Mouse (Mus musculus): ENCODE measurements around the gene Ttyh3. TPM values are rescaled to one million over a fixed set of nuclear protein-coding genes. Genes with fewer than 3 reads are reported as not detected.

The Ttyh3 gene
- polyA plus RNA-seq, 1 experiment from 2014 or later = 68.8 TPM

GRCm38 (mm10) chr5:140649881-140650414, 1.1 kb upstream of the Ttyh3 start:
- 64% methylated on average over 7 of the region's 7 CpGs for WGBS
- Histone ChIP-seq H3K4me3 (peak overlapping the region; percentile 96), H3K27me3 (peaks cover 14% of the 10 kb centered on the region; the same call in 1 of the 2 replicates), H3K9me3 (no peaks in the 10 kb centered on the region), H3K4me2 (replicated peaks) (peak overlapping the region; percentile 55), H3K4me1 (peaks cover 41% of the 10 kb centered on the region), H3K36me3 (peaks cover 16% of the 10 kb centered on the region), H3K9ac (replicated peaks) (peak overlapping the region; percentile 52), H3K27ac (replicated peaks) (peak overlapping the region; percentile 75)
- ATAC-seq (ENCODE audit: low FRiP score, low read depth) = no peak

- H3K36me3 ChIP-seq = peaks cover 23% of the 10 kb centered on the region
- 3% methylated on average over 26 of the region's 26 CpGs for WGBS
- H3K27me3 ChIP-seq = peaks cover 14% of the 10 kb centered on the region; the same call in 1 of the 2 replicates
- ATAC-seq (ENCODE audit: low FRiP score, low read depth) = peak; percentile 96
- H3K4me2 ChIP-seq (replicated peaks) = peak overlapping the region; percentile 55
- H3K9ac ChIP-seq (replicated peaks) = peak overlapping the region; percentile 52
- peak overlapping the region; percentile 75 for H3K27ac ChIP-seq (replicated peaks)
- peak overlapping the region; percentile 96 for H3K4me3 ChIP-seq
- H3K9me3 ChIP-seq = no peaks in the 10 kb centered on the region
- peaks cover 44% of the 10 kb centered on the region for H3K4me1 ChIP-seq
Observed at GRCm38 (mm10) chr5:140649101-140649667, 353 bp upstream of the Ttyh3 start.

GRCm38 (mm10) chr5:140647821-140648518, 861 bp downstream of the Ttyh3 start:
- H3K27me3 ChIP-seq = peaks cover 14% of the 10 kb centered on the region; the same call in 1 of the 2 replicates
- peak overlapping the region; percentile 92 for H3K27ac ChIP-seq (replicated peaks)
- 0 out of 2 replicates have a peak, but pooled peaks have one; percentile 10 for ATAC-seq (ENCODE audit: low FRiP score, low read depth)
- H3K4me1 ChIP-seq = peaks cover 53% of the 10 kb centered on the region
- peak overlapping the region; percentile 98 for H3K4me2 ChIP-seq (replicated peaks)
- 3% methylated on average over 13 of the region's 13 CpGs for WGBS
- H3K9me3 ChIP-seq = no peaks in the 10 kb centered on the region
- peaks cover 33% of the 10 kb centered on the region for H3K36me3 ChIP-seq
- H3K9ac ChIP-seq (replicated peaks) = peak overlapping the region; percentile 99
- H3K4me3 ChIP-seq = peak overlapping the region; percentile 96

- Histone ChIP-seq H3K4me1 (peaks cover 61% of the 10 kb centered on the region), H3K27ac (replicated peaks) (peak overlapping the region; percentile 92; the same call in 1 of the 2 replicates)
- 38% methylated on average over 13 of the region's 13 CpGs for WGBS
Observed at GRCm38 (mm10) chr5:140647031-140647760, 1.6 kb downstream of the Ttyh3 start.

GRCm38 (mm10) chr5:140646171-140646570, 2.7 kb downstream of the Ttyh3 start:
- Histone ChIP-seq H3K36me3 (peaks cover 33% of the 10 kb centered on the region), H3K4me3 (peak overlapping the region; percentile 96), H3K9me3 (no peaks in the 10 kb centered on the region), H3K4me2 (replicated peaks) (peak overlapping the region; percentile 98), H3K9ac (replicated peaks) (peak overlapping the region; percentile 99), H3K27ac (replicated peaks) (no peak overlapping the region), H3K27me3 (peaks cover 12% of the 10 kb centered on the region; the same call in 1 of the 2 replicates), H3K4me1 (peaks cover 71% of the 10 kb centered on the region)
- ATAC-seq (ENCODE audit: low FRiP score, low read depth) = no peak
- 88% methylated on average over 6 of the region's 6 CpGs for WGBS

More at GRCm38 (mm10) chr5:140647031-140647760, 1.6 kb downstream of the Ttyh3 start:
- Histone ChIP-seq H3K27me3 (peaks cover 14% of the 10 kb centered on the region; the same call in 1 of the 2 replicates), H3K36me3 (peaks cover 33% of the 10 kb centered on the region), H3K4me2 (replicated peaks) (peak overlapping the region; percentile 98), H3K9ac (replicated peaks) (peak overlapping the region; percentile 99), H3K4me3 (peak overlapping the region; percentile 96), H3K9me3 (no peaks in the 10 kb centered on the region)
- ATAC-seq (ENCODE audit: low FRiP score, low read depth) = no peak

- 0 out of 2 replicates have a peak overlapping the region, but pooled peaks have one; percentile 96 for H3K4me3 ChIP-seq
- H3K4me2 ChIP-seq (replicated peaks) = peak overlapping the region; percentile 98
- H3K4me1 ChIP-seq = peaks cover 75% of the 10 kb centered on the region
- 94% methylated on average over 4 of the region's 4 CpGs for WGBS
- H3K9me3 ChIP-seq = no peaks in the 10 kb centered on the region
- ATAC-seq (ENCODE audit: low FRiP score, low read depth) = no peak
- peaks cover 7% of the 10 kb centered on the region; the same call in 1 of the 2 replicates for H3K27me3 ChIP-seq
- H3K27ac ChIP-seq (replicated peaks) = peak overlapping the region; percentile 52
- H3K36me3 ChIP-seq = peaks cover 33% of the 10 kb centered on the region
- H3K9ac ChIP-seq (replicated peaks) = no peak overlapping the region; the same call in 1 of the 2 replicates
Observed at GRCm38 (mm10) chr5:140645454-140645853, 3.4 kb downstream of the Ttyh3 start.

- H3K27me3 ChIP-seq = no peaks in the 10 kb centered on the region
- H3K9ac ChIP-seq (replicated peaks) = 0 out of 2 replicates have a peak overlapping the region, but pooled peaks have one; percentile 6
- H3K27ac ChIP-seq (replicated peaks) = peak overlapping the region; percentile 52
- ATAC-seq (ENCODE audit: low FRiP score, low read depth) = no peak
- peaks cover 40% of the 10 kb centered on the region for H3K36me3 ChIP-seq
- no peak overlapping the region for H3K4me3 ChIP-seq
- no peaks in the 10 kb centered on the region for H3K9me3 ChIP-seq
- WGBS = 86% methylated on average over 15 of the region's 15 CpGs
- peak overlapping the region; percentile 98 for H3K4me2 ChIP-seq (replicated peaks)
- H3K4me1 ChIP-seq = peaks cover 71% of the 10 kb centered on the region
Observed at GRCm38 (mm10) chr5:140644702-140645201, 4.1 kb downstream of the Ttyh3 start.

GRCm38 (mm10) chr5:140644263-140644662, 4.6 kb downstream of the Ttyh3 start:
- Histone ChIP-seq H3K4me3 (no peak overlapping the region), H3K9ac (replicated peaks) (no peak overlapping the region), H3K36me3 (peaks cover 45% of the 10 kb centered on the region), H3K27ac (replicated peaks) (peak overlapping the region; percentile 52; the same call in 1 of the 2 replicates), H3K9me3 (no peaks in the 10 kb centered on the region), H3K4me2 (replicated peaks) (no peak overlapping the region), H3K4me1 (peaks cover 67% of the 10 kb centered on the region), H3K27me3 (no peaks in the 10 kb centered on the region)
- ATAC-seq (ENCODE audit: low FRiP score, low read depth) = no peak
- 90% methylated on average over 6 of the region's 6 CpGs for WGBS

GRCm38 (mm10) chr5:140642076-140642475, 6.8 kb downstream of the Ttyh3 start:
- H3K9me3 ChIP-seq = no peaks in the 10 kb centered on the region
- 71% methylated on average over 3 of the region's 3 CpGs for WGBS
- no peak for ATAC-seq (ENCODE audit: low FRiP score, low read depth)
- no peak overlapping the region for H3K4me2 ChIP-seq (replicated peaks)
- H3K4me3 ChIP-seq = no peak overlapping the region
- H3K36me3 ChIP-seq = peaks cover 65% of the 10 kb centered on the region
- H3K4me1 ChIP-seq = peaks cover 68% of the 10 kb centered on the region
- H3K27me3 ChIP-seq = no peaks in the 10 kb centered on the region
- no peak overlapping the region for H3K9ac ChIP-seq (replicated peaks)
- H3K27ac ChIP-seq (replicated peaks) = no peak overlapping the region; the same call in 1 of the 2 replicates

GRCm38 (mm10) chr5:140641254-140641928, 7.4 kb downstream of the Ttyh3 start:
- 81% methylated on average over 10 of the region's 10 CpGs for whole genome bisulfite sequencing
- no peak for ATAC-seq (ENCODE audit: low FRiP score, low read depth)
- Histone ChIP-seq H3K4me1 (peaks cover 64% of the 10 kb centered on the region), H3K4me2 (replicated peaks) (no peak overlapping the region), H3K27ac (replicated peaks) (no peak overlapping the region; the same call in 1 of the 2 replicates), H3K9me3 (no peaks in the 10 kb centered on the region), H3K4me3 (no peak overlapping the region), H3K36me3 (peaks cover 70% of the 10 kb centered on the region), H3K9ac (replicated peaks) (no peak overlapping the region), H3K27me3 (no peaks in the 10 kb centered on the region)

GRCm38 (mm10) chr5:140640812-140641211, 8.0 kb downstream of the Ttyh3 start:
- Histone ChIP-seq H3K4me2 (replicated peaks) (no peak overlapping the region), H3K4me1 (peaks cover 58% of the 10 kb centered on the region), H3K9ac (replicated peaks) (no peak overlapping the region), H3K27me3 (no peaks in the 10 kb centered on the region), H3K9me3 (no peaks in the 10 kb centered on the region), H3K4me3 (no peak overlapping the region), H3K36me3 (peaks cover 70% of the 10 kb centered on the region), H3K27ac (replicated peaks) (no peak overlapping the region)
- ATAC-seq (ENCODE audit: low FRiP score, low read depth) = no peak
- 82% methylated on average over 2 of the region's 2 CpGs for whole genome bisulfite sequencing

Data from midbrain, embryonic 12.5 days (tissue).